Mouse (Mus musculus): Measurements from ENCODE around the gene Usp49. TPM values are rescaled to one million over a fixed set of nuclear protein-coding genes. Genes with fewer than 3 reads are reported as not detected.

The Usp49 gene
- polyA plus RNA-seq, 1 experiment = 4.6 TPM

- peak overlapping the region; percentile 81 for H3K27ac ChIP-seq (ENCODE audit: insufficient read depth, low read length)
- TF ChIP-seq CTCF (IDR thresholded peaks at IDR 0.05; ENCODE audit: extremely low read depth, insufficient read depth, insufficient read length, insufficient replicate concordance) = no peak
- no peak for TF ChIP-seq POLR2A (IDR thresholded peaks at IDR 0.05; ENCODE audit: low read depth, low read length)
- H3K4me3 ChIP-seq (ENCODE audit: extremely low read depth, insufficient read depth, insufficient read length) = peak overlapping the region; percentile 85
- peaks cover 10% of the 10 kb centered on the region for H3K36me3 ChIP-seq (ENCODE audit: control insufficient read depth, insufficient read depth, low read length)
- no peaks in the 10 kb centered on the region for H3K27me3 ChIP-seq (ENCODE audit: control insufficient read depth, insufficient read depth, low read length)
- WGBS = under 1% methylated on average over 43 of the region's 43 CpGs
- H3K4me1 ChIP-seq (ENCODE audit: control insufficient read depth, insufficient read depth, insufficient read length) = peaks cover 21% of the 10 kb centered on the region; the same call in 1 of the 2 replicates
- peak in 1 of 2 experiments; percentile 51 for DNase-seq (ENCODE audit: low read depth in 1 of 2, low spot score in 2 of 2)
Observed at GRCm38 (mm10) chr17:47594183-47594968, 36.1 kb upstream of the Usp49 start.

GRCm38 (mm10) chr17:47594969-47595247 lies 35.6 kb upstream of the Usp49 start:
- peak overlapping the region; percentile 85 for H3K4me3 ChIP-seq (ENCODE audit: extremely low read depth, insufficient read depth, insufficient read length)
- peaks cover 26% of the 10 kb centered on the region; the same call in 1 of the 2 replicates for H3K4me1 ChIP-seq (ENCODE audit: control insufficient read depth, insufficient read depth, insufficient read length)
- WGBS = 5% methylated on average over 9 of the region's 9 CpGs

DNA sequence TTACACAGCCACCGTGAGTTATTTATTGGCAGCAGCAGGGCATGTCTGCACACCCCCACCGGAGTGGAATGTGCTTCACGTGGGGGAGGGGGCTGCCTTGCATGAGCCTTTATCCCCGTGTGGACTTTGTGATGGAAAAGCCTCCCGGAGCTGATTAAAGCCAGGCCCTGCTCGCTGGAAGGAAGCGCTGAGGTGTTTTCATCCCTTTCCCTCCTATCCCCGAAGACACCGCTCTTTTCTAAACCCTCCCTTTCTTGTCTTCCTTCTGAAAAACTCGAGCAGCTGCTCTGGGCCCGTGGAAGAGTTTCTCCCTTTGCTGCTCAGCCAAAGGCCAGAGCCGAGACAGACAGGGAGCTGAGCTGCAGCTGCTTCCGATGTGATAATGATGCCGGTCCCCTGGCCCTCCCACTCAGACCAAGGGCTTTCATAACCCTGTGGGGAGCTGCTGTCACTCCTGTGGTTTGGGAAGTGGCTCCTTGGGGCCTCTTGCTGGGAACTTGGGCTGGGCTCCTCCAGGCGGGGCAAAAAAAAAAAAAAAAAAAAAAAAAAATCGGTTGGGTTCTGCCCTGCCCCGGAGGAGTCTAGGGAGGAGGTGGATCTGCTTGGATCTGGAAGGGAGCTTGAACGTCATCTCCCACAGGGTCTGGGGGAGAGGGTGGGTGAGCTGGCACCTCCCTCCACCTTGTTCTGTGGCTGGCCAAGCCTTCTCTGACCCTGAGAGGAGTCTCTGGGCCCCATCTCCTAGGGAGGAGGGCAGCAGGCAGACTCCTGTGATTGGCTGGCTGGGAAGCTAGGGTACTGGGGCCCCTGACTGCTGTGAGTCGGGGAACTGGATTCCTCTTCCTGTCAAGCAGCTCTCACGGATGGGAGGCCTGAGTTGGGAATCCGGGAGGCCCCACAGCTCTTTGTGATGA lies 35.0 kb upstream of the Usp49 start:
- no peak for TF ChIP-seq POLR2A (IDR thresholded peaks at IDR 0.05; ENCODE audit: low read depth, low read length)
- DNase-seq (ENCODE audit: low read depth in 1 of 2, low spot score in 2 of 2) = no peak
- H3K27ac ChIP-seq (ENCODE audit: insufficient read depth, low read length) = peak overlapping the region; percentile 70
- H3K4me3 ChIP-seq (ENCODE audit: extremely low read depth, insufficient read depth, insufficient read length) = peak overlapping the region; percentile 85
- peaks cover 8% of the 10 kb centered on the region for H3K36me3 ChIP-seq (ENCODE audit: control insufficient read depth, insufficient read depth, low read length)
- 8% methylated on average over 21 of the region's 21 CpGs for WGBS
- no peaks in the 10 kb centered on the region for H3K27me3 ChIP-seq (ENCODE audit: control insufficient read depth, insufficient read depth, low read length)
- H3K4me1 ChIP-seq (ENCODE audit: control insufficient read depth, insufficient read depth, insufficient read length) = peaks cover 32% of the 10 kb centered on the region; the same call in 1 of the 2 replicates

More at GRCm38 (mm10) chr17:47594969-47595247, 35.6 kb upstream of the Usp49 start:
- H3K27me3 ChIP-seq (ENCODE audit: control insufficient read depth, insufficient read depth, low read length) = no peaks in the 10 kb centered on the region
- TF ChIP-seq CTCF (IDR thresholded peaks at IDR 0.05; ENCODE audit: extremely low read depth, insufficient read depth, insufficient read length, insufficient replicate concordance) (no peak), POLR2A (IDR thresholded peaks at IDR 0.05; ENCODE audit: low read depth, low read length) (no peak)
- H3K27ac ChIP-seq (ENCODE audit: insufficient read depth, low read length) = peak overlapping the region; percentile 70
- no peak for DNase-seq (ENCODE audit: low read depth in 1 of 2, low spot score in 2 of 2)
- H3K36me3 ChIP-seq (ENCODE audit: control insufficient read depth, insufficient read depth, low read length) = peaks cover 8% of the 10 kb centered on the region

DNA sequence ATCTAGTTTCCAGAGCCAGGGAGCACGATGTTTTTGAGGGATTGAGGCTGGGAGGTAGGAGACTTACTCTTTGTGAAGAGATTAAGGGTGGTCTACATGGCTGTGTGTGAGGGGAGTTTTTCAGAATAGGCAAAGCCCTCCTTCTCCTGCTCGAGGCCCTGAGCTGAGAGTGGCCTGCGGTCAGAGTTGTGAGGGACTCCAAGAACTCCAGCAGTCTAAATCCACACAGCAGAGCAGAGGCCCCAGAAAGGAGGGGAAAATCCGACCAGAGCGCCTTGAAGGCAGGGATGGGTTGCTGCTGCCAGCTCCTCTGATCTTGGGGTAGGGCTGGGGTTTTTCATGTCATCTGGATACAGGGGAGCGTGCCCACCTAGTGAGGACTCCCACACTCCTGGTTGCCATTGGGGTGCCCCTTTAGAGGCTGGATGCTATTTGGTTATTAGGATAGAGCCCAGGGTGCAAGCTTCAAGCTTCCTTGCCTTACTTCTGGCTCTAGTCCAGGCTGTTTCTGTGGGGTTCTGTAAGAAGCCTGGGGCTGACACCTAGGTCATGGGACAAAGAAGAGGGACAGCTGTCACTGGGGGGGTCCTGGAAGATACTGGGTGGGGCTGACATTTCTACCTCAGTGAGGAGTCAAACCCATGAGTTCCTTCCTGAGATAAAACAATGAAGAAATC lies 34.2 kb upstream of the Usp49 start:
- no peak for TF ChIP-seq POLR2A (IDR thresholded peaks at IDR 0.05; ENCODE audit: low read depth, low read length)
- no peak for TF ChIP-seq CTCF (IDR thresholded peaks at IDR 0.05; ENCODE audit: extremely low read depth, insufficient read depth, insufficient read length, insufficient replicate concordance)
- Histone ChIP-seq H3K27me3 (ENCODE audit: control insufficient read depth, insufficient read depth, low read length) (no peaks in the 10 kb centered on the region), H3K4me3 (ENCODE audit: extremely low read depth, insufficient read depth, insufficient read length) (peak overlapping the region; percentile 12; the same call in 1 of the 2 replicates), H3K36me3 (ENCODE audit: control insufficient read depth, insufficient read depth, low read length) (peaks cover 8% of the 10 kb centered on the region), H3K27ac (ENCODE audit: insufficient read depth, low read length) (peak overlapping the region; percentile 70), H3K4me1 (ENCODE audit: control insufficient read depth, insufficient read depth, insufficient read length) (peaks cover 36% of the 10 kb centered on the region; the same call in 1 of the 2 replicates)
- 59% methylated on average over 6 of the region's 6 CpGs for WGBS
- DNase-seq (ENCODE audit: low read depth in 1 of 2, low spot score in 2 of 2) = no peak

DNA sequence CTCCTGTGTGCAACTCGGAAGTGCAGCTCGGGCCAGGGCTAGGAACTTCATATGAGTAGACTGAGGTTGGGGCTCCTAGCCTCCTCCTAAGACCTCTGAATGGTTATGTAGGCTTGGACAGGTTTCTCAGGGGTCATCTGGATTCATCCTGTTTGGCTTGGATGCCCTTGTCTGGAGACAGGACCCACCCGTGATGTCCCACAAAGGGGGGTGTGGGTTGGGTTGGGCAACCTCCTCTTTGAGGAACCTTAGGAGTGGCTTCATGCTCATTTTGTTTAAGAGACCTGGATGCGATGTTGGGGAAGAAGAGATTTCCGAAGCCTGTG lies 33.7 kb upstream of the Usp49 start:
- TF ChIP-seq POLR2A (IDR thresholded peaks at IDR 0.05; ENCODE audit: low read depth, low read length) (no peak), CTCF (IDR thresholded peaks at IDR 0.05; ENCODE audit: extremely low read depth, insufficient read depth, insufficient read length, insufficient replicate concordance) (no peak)
- H3K27me3 ChIP-seq (ENCODE audit: control insufficient read depth, insufficient read depth, low read length) = no peaks in the 10 kb centered on the region
- WGBS = 69% methylated on average over 5 of the region's 5 CpGs
- H3K4me1 ChIP-seq (ENCODE audit: control insufficient read depth, insufficient read depth, insufficient read length) = peaks cover 40% of the 10 kb centered on the region
- H3K36me3 ChIP-seq (ENCODE audit: control insufficient read depth, insufficient read depth, low read length) = peaks cover 11% of the 10 kb centered on the region
- no peak for DNase-seq (ENCODE audit: low read depth in 1 of 2, low spot score in 2 of 2)
- no peak overlapping the region for H3K4me3 ChIP-seq (ENCODE audit: extremely low read depth, insufficient read depth, insufficient read length)
- H3K27ac ChIP-seq (ENCODE audit: insufficient read depth, low read length) = peak overlapping the region; percentile 70

- 77% methylated on average over 13 of the region's 13 CpGs for WGBS
- H3K4me1 ChIP-seq (ENCODE audit: control insufficient read depth, insufficient read depth, insufficient read length) = peaks cover 40% of the 10 kb centered on the region
Observed at GRCm38 (mm10) chr17:47597261-47597660, 33.2 kb upstream of the Usp49 start.

More at GRCm38 (mm10) chr17:47597261-47597660, 33.2 kb upstream of the Usp49 start:
- Histone ChIP-seq H3K36me3 (ENCODE audit: control insufficient read depth, insufficient read depth, low read length) (peaks cover 13% of the 10 kb centered on the region), H3K27me3 (ENCODE audit: control insufficient read depth, insufficient read depth, low read length) (no peaks in the 10 kb centered on the region), H3K27ac (ENCODE audit: insufficient read depth, low read length) (peak overlapping the region; percentile 34), H3K4me3 (ENCODE audit: extremely low read depth, insufficient read depth, insufficient read length) (no peak overlapping the region)
- no peak for DNase-seq (ENCODE audit: low read depth in 1 of 2, low spot score in 2 of 2)
- TF ChIP-seq POLR2A (IDR thresholded peaks at IDR 0.05; ENCODE audit: low read depth, low read length) (no peak), CTCF (IDR thresholded peaks at IDR 0.05; ENCODE audit: extremely low read depth, insufficient read depth, insufficient read length, insufficient replicate concordance) (no peak)

All from spleen, adult 2 months (tissue).